Mouse (Mus musculus) heart, postnatal 0 days (tissue): ENCODE measurements at regions not wholly inside any gene's neighbourhood (a gene's known extent, or its start where the extent isn't known, plus 50 kb on each side); places are given as distances from the start of the nearest gene placed in this dataset.

ENCODE experiments used
- CTCF ChIP-seq: IDR thresholded peaks from 2 replicates; pipeline ENCODE4 v1.5.1; 2016; ENCODE audit warnings: antibody characterized with exemption, control low read depth, low read depth
- EP300 ChIP-seq: IDR thresholded peaks from 2 replicates; pipeline ENCODE4 v1.6.1; 2016; ENCODE audit warnings: antibody characterized with exemption, low read depth

GRCm38 (mm10) chr4:106200241-106200640 lies 115.8 kb upstream of the Usp24 start:
- no peak for TF ChIP-seq EP300
- TF ChIP-seq CTCF: no peak
